Mouse (Mus musculus): ENCODE data around the gene Soat2.
A peak's percentile ranks its signal among the peaks of the same experiment; 100 is the strongest.
"Not testable (repeated sequence)": the region's sequence is repeated elsewhere in the genome, so short reads cannot be mapped to it uniquely, and the experiment has no call there.

Gene Soat2

GRCm38 (mm10) chr15:102146089-102146488 is 4.2 kb upstream of the Soat2 start:
- no peak for DNase-seq (ENCODE audit: low spot score in 2 of 2)

- peak in 1 of 2 experiments; percentile 57 for DNase-seq (ENCODE audit: low spot score in 2 of 2)
These were observed 3.4 kb upstream of the Soat2 start for GRCm38 (mm10) chr15:102146882-102147281.

- DNase-seq (ENCODE audit: low spot score in 2 of 2) = no peak
These were observed 2.5 kb upstream of the Soat2 start for GRCm38 (mm10) chr15:102147674-102148402.

- DNase-seq (ENCODE audit: low spot score in 2 of 2) = no peak
These were observed 765 bp upstream of the Soat2 start for GRCm38 (mm10) chr15:102149561-102149960.

- no peak for DNase-seq (ENCODE audit: low spot score in 2 of 2)
These were observed 2.3 kb downstream of the Soat2 start for GRCm38 (mm10) chr15:102152646-102153045.

GRCm38 (mm10) chr15:102155006-102155405 is 4.7 kb downstream of the Soat2 start:
- not testable (repeated sequence) for DNase-seq (ENCODE audit: low spot score in 2 of 2)

- no peak for DNase-seq (ENCODE audit: low spot score in 2 of 2)
These were observed 6.5 kb downstream of the Soat2 start for GRCm38 (mm10) chr15:102156836-102157235.

GRCm38 (mm10) chr15:102160415-102161060 is 10.2 kb downstream of the Soat2 start:
- no peak for DNase-seq (ENCODE audit: low spot score in 2 of 2)

GRCm38 (mm10) chr15:102163900-102164693 is 13.8 kb downstream of the Soat2 start:
- DNase-seq (ENCODE audit: low spot score in 2 of 2) = no peak

- no peak for DNase-seq (ENCODE audit: low spot score in 2 of 2)
These were observed 15.3 kb downstream of the Soat2 start for GRCm38 (mm10) chr15:102165468-102166100.

GRCm38 (mm10) chr15:102167620-102168021 is 17.3 kb downstream of the Soat2 start:
- DNase-seq (ENCODE audit: low spot score in 2 of 2) = no peak

GRCm38 (mm10) chr15:102169064-102169463 is 18.7 kb downstream of the Soat2 start:
- DNase-seq (ENCODE audit: low spot score in 2 of 2) = no peak

GRCm38 (mm10) chr15:102173581-102173980 is 23.3 kb downstream of the Soat2 start:
- DNase-seq (ENCODE audit: low spot score in 2 of 2) = no peak

GRCm38 (mm10) chr15:102175736-102176319 is 25.5 kb downstream of the Soat2 start:
- DNase-seq (ENCODE audit: low spot score in 2 of 2) = no peak

- no peak for DNase-seq (ENCODE audit: low spot score in 2 of 2)
These were observed 26.4 kb downstream of the Soat2 start for GRCm38 (mm10) chr15:102176571-102177316.

- no peak for DNase-seq (ENCODE audit: low spot score in 2 of 2)
These were observed 27.1 kb downstream of the Soat2 start for GRCm38 (mm10) chr15:102177417-102177816.

GRCm38 (mm10) chr15:102178279-102178678 is 28.0 kb downstream of the Soat2 start:
- peak in 1 of 2 experiments; percentile 76 for DNase-seq (ENCODE audit: low spot score in 2 of 2)

- no peak for DNase-seq (ENCODE audit: low spot score in 2 of 2)
These were observed 28.8 kb downstream of the Soat2 start for GRCm38 (mm10) chr15:102179106-102179505.

GRCm38 (mm10) chr15:102179924-102180323 is 29.6 kb downstream of the Soat2 start:
- DNase-seq (ENCODE audit: low spot score in 2 of 2) = no peak

GRCm38 (mm10) chr15:102183076-102183475 is 32.8 kb downstream of the Soat2 start:
- DNase-seq (ENCODE audit: low spot score in 2 of 2) = no peak

- no peak for DNase-seq (ENCODE audit: low spot score in 2 of 2)
These were observed 35.9 kb downstream of the Soat2 start for GRCm38 (mm10) chr15:102186239-102186638.

All from right cerebral cortex, postnatal 10 days (tissue).